Mouse (Mus musculus): ENCODE results near the gene Mcrip1.

GRCm38 (mm10) chr11:120552736-120553135 lies 3.2 kb upstream of the Mcrip1 start:
- TF ChIP-seq GATA1 (IDR thresholded peaks at IDR 0.05; ENCODE audit: low read length), result no peak
- no peak for TF ChIP-seq TAL1 (IDR thresholded peaks at IDR 0.05; ENCODE audit: low read length)

All from erythroblast, embryonic 14.5 days (primary cell).